Mouse (Mus musculus) forebrain, embryonic 11.5 days (tissue): ENCODE measurements around the gene Ccdc186. TPM values are rescaled to one million over a fixed set of nuclear protein-coding genes. Genes with fewer than 3 reads are reported as not detected.

Experiments used
- ATAC-seq: fragments of 200-750 bp; cut with Nextera tagmentation; replicated peaks from 2 replicates; pipeline ENCODE4 v1.8.0; 2017; ENCODE audit warnings: moderate TSS enrichment; ENCODE audit not compliant: low FRiP score
- DNase-seq: peaks from one replicate; pipeline ENCODE4 v3.0.0-alpha.2; 2017; ENCODE audit warnings: low spot score
- H3K27ac ChIP-seq: fragments of 300-500 bp; sonication (generic); 2 replicates; pipeline ENCODE4 v1.5.1; 2014; ENCODE audit warnings: low read depth, low read length
- H3K27me3 ChIP-seq: fragments of 300-500 bp; sonication (generic); 2 replicates; pipeline ENCODE4 v1.6.1; 2014; ENCODE audit warnings: mild to moderate bottlenecking, low read length, mixed read lengths; ENCODE audit not compliant: control insufficient read depth, insufficient read depth
- H3K36me3 ChIP-seq: fragments of 300-500 bp; sonication (generic); 2 replicates; pipeline ENCODE4 v1.6.1; 2014; ENCODE audit warnings: mild to moderate bottlenecking, low read length, moderate library complexity, mixed read lengths; ENCODE audit not compliant: control insufficient read depth, insufficient read depth
- H3K4me1 ChIP-seq: fragments of 300-500 bp; sonication (generic); replicated peaks from 2 replicates; pipeline ENCODE4 v1.6.1; 2014; ENCODE audit warnings: low read length, mixed read lengths; ENCODE audit not compliant: control insufficient read depth, insufficient read depth
- H3K4me2 ChIP-seq: fragments of 300-500 bp; sonication (generic); 2 replicates; pipeline ENCODE4 v1.6.1; 2014; ENCODE audit warnings: low read depth, mild to moderate bottlenecking, low read length, moderate library complexity, mixed read lengths; ENCODE audit not compliant: severe bottlenecking
- H3K4me3 ChIP-seq: fragments of 300-500 bp; sonication (generic); 2 replicates; pipeline ENCODE4 v1.5.1; 2014; ENCODE audit warnings: low read depth, low read length
- H3K9ac ChIP-seq: fragments of 300-500 bp; sonication (generic); 2 replicates; pipeline ENCODE4 v1.6.1; 2014; ENCODE audit warnings: low read length
- H3K9me3 ChIP-seq: fragments of 300-500 bp; sonication (generic); 2 replicates; pipeline ENCODE4 v1.6.1; 2016; ENCODE audit warnings: low read length, mixed read lengths; ENCODE audit not compliant: control insufficient read depth
- WGBS: fragments of 180-500 bp; shearing (Covaris S2); extraction: QIAGEN DNeasy Blood & Tissue Kit; methylation state at CpG from one replicate; pipeline ENCODE4 v1.1.7; 2014; 5-methylcytosine and 5-hydroxymethylcytosine counted together
- polyA plus RNA-seq: library from polyadenylated mRNA; unstranded; fragments of >200 nt; fragmentation: Nextera tagmentation; extraction: Ambion mirVana; gene quantifications from 2 replicates; pipeline ENCODE4 v1.2.1, GENCODE M21; 2014

Gene Ccdc186
- 17.7 and 20.1 TPM in 2 replicates for polyA plus RNA-seq

- DNase-seq (peak; percentile 98), ATAC-seq (peak; percentile 99)
- WGBS = under 1% methylated on average over 77 of the region's 79 CpGs
- H3K4me2 ChIP-seq = peak within 1 kb of the TSS; percentile 74
- H3K9me3 ChIP-seq = no peaks in the 10 kb centered on the region
- no peaks in the 10 kb centered on the region for H3K27me3 ChIP-seq
- H3K27ac ChIP-seq = 0 out of 2 replicates have a peak within 1 kb of the TSS, but pooled peaks have one; percentile 53
- no peaks in the 10 kb centered on the region for H3K4me1 ChIP-seq
- peak within 1 kb of the TSS; percentile 92 for H3K9ac ChIP-seq
- H3K36me3 ChIP-seq = no peaks in the 10 kb centered on the region
- H3K4me3 ChIP-seq = peak within 1 kb of the TSS; percentile 96
Observed at GRCm38 (mm10) chr19:56821798-56822447, at the start of gene Ccdc186. Ccdc186 (minus strand) TSS chr19:56822190.

- no peaks in the 10 kb centered on the region for H3K9me3 ChIP-seq
- H3K36me3 ChIP-seq = no peaks in the 10 kb centered on the region
- no peak overlapping the region for H3K9ac ChIP-seq
- no peak overlapping the region for H3K4me2 ChIP-seq
- H3K27me3 ChIP-seq = peaks cover 7% of the 10 kb centered on the region
- no peak for DNase-seq
- H3K27ac ChIP-seq = no peak overlapping the region
- no peak overlapping the region for H3K4me3 ChIP-seq
- 66% methylated on average over 4 of the region's 4 CpGs for WGBS
- no peaks in the 10 kb centered on the region for H3K4me1 ChIP-seq
- ATAC-seq = no peak
Observed at GRCm38 (mm10) chr19:56867701-56868100, 45.7 kb upstream of the Ccdc186 start.

GRCm38 (mm10) chr19:56856455-56856854 is 34.5 kb upstream of the Ccdc186 start:
- DNase-seq (no peak), ATAC-seq (no peak)
- Histone ChIP-seq H3K27me3 (no peaks in the 10 kb centered on the region), H3K4me2 (no peak overlapping the region), H3K4me3 (no peak overlapping the region), H3K4me1 (no peaks in the 10 kb centered on the region), H3K9me3 (no peaks in the 10 kb centered on the region), H3K27ac (no peak overlapping the region), H3K9ac (no peak overlapping the region), H3K36me3 (no peaks in the 10 kb centered on the region)
- 68% methylated on average over 5 of the region's 5 CpGs for WGBS

GRCm38 (mm10) chr19:56852590-56852989 is 30.6 kb upstream of the Ccdc186 start:
- Histone ChIP-seq H3K9ac (no peak overlapping the region), H3K4me3 (no peak overlapping the region), H3K27ac (no peak overlapping the region), H3K36me3 (no peaks in the 10 kb centered on the region), H3K4me1 (no peaks in the 10 kb centered on the region), H3K4me2 (no peak overlapping the region), H3K27me3 (no peaks in the 10 kb centered on the region), H3K9me3 (no peaks in the 10 kb centered on the region)
- DNase-seq = no peak
- no peak for ATAC-seq

- DNase-seq (no peak), ATAC-seq (no peak)
- no peaks in the 10 kb centered on the region for H3K4me1 ChIP-seq
- H3K9ac ChIP-seq = no peak overlapping the region
- no peaks in the 10 kb centered on the region for H3K9me3 ChIP-seq
- no peak overlapping the region for H3K4me2 ChIP-seq
- H3K36me3 ChIP-seq = no peaks in the 10 kb centered on the region
- H3K27me3 ChIP-seq = no peaks in the 10 kb centered on the region
- WGBS = 84% methylated on average over 12 of the region's 12 CpGs
- H3K4me3 ChIP-seq = no peak overlapping the region
- H3K27ac ChIP-seq = no peak overlapping the region
Observed at GRCm38 (mm10) chr19:56842974-56843373, 21.0 kb upstream of the Ccdc186 start.

GRCm38 (mm10) chr19:56838942-56839706 is 17.1 kb upstream of the Ccdc186 start:
- H3K4me3 ChIP-seq = no peak overlapping the region
- H3K4me2 ChIP-seq = no peak overlapping the region
- H3K9ac ChIP-seq = no peak overlapping the region; the same call in 1 of the 2 replicates
- no peak for DNase-seq
- ATAC-seq = no peak
- H3K27me3 ChIP-seq = no peaks in the 10 kb centered on the region
- H3K9me3 ChIP-seq = no peaks in the 10 kb centered on the region
- WGBS = 75% methylated on average over 17 of the region's 17 CpGs
- H3K27ac ChIP-seq = no peak overlapping the region
- H3K4me1 ChIP-seq = no peaks in the 10 kb centered on the region
- no peaks in the 10 kb centered on the region for H3K36me3 ChIP-seq

- Histone ChIP-seq H3K4me2 (no peak overlapping the region), H3K36me3 (no peaks in the 10 kb centered on the region), H3K27me3 (no peaks in the 10 kb centered on the region), H3K9ac (no peak overlapping the region), H3K4me1 (no peaks in the 10 kb centered on the region), H3K4me3 (no peak overlapping the region), H3K9me3 (no peaks in the 10 kb centered on the region), H3K27ac (no peak overlapping the region)
- WGBS = 44% methylated on average over 9 of the region's 9 CpGs
- ATAC-seq (no peak), DNase-seq (peak; percentile 77)
Observed at GRCm38 (mm10) chr19:56835340-56835739, 13.3 kb upstream of the Ccdc186 start.

GRCm38 (mm10) chr19:56830163-56830562 is 8.2 kb upstream of the Ccdc186 start:
- WGBS = 91% methylated on average over 4 of the region's 4 CpGs
- Histone ChIP-seq H3K36me3 (no peaks in the 10 kb centered on the region), H3K4me1 (no peaks in the 10 kb centered on the region), H3K4me2 (no peak overlapping the region), H3K9ac (no peak overlapping the region), H3K9me3 (no peaks in the 10 kb centered on the region), H3K4me3 (no peak overlapping the region), H3K27ac (no peak overlapping the region), H3K27me3 (no peaks in the 10 kb centered on the region)
- DNase-seq (no peak), ATAC-seq (no peak)
